Mouse (Mus musculus) layer of hippocampus, adult 2 months (tissue): ENCODE data around the gene Olfr1368. TPM values are rescaled to one million over a fixed set of nuclear protein-coding genes. Genes with fewer than 3 reads are reported as not detected.
"Not testable (repeated sequence)": the region's sequence is repeated elsewhere in the genome, so short reads cannot be mapped to it uniquely, and the experiment has no call there.

Experiments used
- DNase-seq, 2 experiments: peaks; one replicate each; pipeline ENCODE4 v3.0.0; 2022; ENCODE audit warnings: low spot score in 2 of 2
- H3K27ac ChIP-seq: fragments of 200-600 bp; 2 replicates; pipeline ENCODE4 v1.8.1; 2022
- H3K4me3 ChIP-seq: fragments of 200-600 bp; 2 replicates; pipeline ENCODE4 v1.8.1; 2022; ENCODE audit warnings: mild to moderate bottlenecking
- CTCF ChIP-seq: fragments of 200-600 bp; conservative IDR thresholded peaks from 2 replicates; pipeline ENCODE4 v1.8.1; 2022; ENCODE audit warnings: antibody characterized with exemption, mild to moderate bottlenecking, moderate library complexity
- total RNA-seq, 2 experiments: library from RNA; stranded (reverse); gene quantifications; 2 replicates each; pipeline ENCODE4 v1.2.3; 2021

Olfr1368 gene
- total RNA-seq, 2 experiments from 2014 or later: not detected

DNA sequence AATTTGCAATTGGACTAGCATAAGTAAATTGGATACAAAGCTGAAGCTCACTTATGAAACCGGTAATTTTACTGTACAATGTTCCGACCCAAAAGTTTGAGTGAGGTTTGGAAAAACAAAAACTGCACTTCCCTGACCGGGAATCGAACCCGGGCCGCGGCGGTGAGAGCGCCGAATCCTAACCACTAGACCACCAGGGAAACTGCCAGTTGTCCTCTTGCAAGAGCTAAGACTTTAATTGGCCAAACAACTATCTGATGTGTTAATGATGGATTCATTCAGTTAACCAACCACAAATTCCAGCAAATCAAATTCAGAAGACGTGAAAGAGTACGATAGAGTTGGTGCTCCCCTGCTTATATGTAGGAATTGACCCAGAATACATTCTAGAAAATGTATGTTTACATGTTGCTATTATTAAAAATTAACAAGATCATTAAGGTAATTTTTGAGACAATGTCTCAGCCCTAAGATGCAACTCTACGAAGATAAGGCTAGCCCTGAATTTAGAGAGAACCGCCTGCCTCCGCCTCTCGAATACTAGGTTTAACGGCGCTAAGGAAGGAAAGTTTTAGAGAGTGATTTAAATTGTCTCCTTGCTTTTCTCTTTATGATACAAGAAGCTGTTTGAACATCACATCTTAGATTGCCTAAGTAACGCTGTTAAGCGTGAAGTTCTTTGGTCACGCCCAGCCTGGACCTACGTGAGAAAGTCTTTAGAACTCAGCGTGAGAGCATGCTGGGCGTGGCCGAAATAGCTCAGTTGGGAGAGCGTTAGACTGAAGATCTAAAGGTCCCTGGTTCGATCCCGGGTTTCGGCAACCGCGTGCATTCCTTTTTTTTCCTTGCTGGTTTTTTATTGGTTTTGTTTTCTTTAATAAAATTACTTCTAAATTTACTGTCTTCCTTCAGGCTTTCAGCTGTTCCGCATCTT is 15.3 kb upstream of the Olfr1368 start:
- Histone ChIP-seq H3K27ac (peak overlapping the region; percentile 28; the same call in 1 of the 2 replicates), H3K4me3 (peak overlapping the region; percentile 76)

GRCm38 (mm10) chr13:21160041-21160511 is 14.4 kb upstream of the Olfr1368 start:
- DNase-seq: no peak
- H3K27ac ChIP-seq: no peak overlapping the region
- no peak for TF ChIP-seq CTCF
- peak overlapping the region; percentile 76 for H3K4me3 ChIP-seq

More for the DNA sequence above, 15.3 kb upstream of the Olfr1368 start:
- TF ChIP-seq CTCF: no peak
- peak; percentile 84 to 98 for DNase-seq

DNA sequence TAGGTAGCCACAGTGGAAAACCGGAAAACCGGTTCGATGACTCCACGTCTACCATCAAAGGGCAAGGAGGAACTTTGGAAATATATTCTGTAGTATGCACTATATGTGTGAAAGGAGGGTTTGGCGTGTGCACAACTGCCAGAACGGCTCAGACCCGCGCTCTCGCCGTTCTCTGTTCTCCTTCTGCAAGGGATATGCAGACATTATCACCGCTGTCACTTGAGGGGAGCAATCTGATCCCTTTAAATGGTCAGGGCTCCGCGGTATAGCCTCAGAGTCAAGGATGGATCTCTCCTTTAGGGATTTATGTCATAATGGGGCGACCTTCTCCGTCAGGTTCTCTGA is 13.8 kb upstream of the Olfr1368 start:
- DNase-seq: no peak
- Histone ChIP-seq H3K4me3 (peak overlapping the region; percentile 76), H3K27ac (0 out of 2 replicates have a peak overlapping the region, but pooled peaks have one; percentile 0)
- no peak for TF ChIP-seq CTCF

DNA sequence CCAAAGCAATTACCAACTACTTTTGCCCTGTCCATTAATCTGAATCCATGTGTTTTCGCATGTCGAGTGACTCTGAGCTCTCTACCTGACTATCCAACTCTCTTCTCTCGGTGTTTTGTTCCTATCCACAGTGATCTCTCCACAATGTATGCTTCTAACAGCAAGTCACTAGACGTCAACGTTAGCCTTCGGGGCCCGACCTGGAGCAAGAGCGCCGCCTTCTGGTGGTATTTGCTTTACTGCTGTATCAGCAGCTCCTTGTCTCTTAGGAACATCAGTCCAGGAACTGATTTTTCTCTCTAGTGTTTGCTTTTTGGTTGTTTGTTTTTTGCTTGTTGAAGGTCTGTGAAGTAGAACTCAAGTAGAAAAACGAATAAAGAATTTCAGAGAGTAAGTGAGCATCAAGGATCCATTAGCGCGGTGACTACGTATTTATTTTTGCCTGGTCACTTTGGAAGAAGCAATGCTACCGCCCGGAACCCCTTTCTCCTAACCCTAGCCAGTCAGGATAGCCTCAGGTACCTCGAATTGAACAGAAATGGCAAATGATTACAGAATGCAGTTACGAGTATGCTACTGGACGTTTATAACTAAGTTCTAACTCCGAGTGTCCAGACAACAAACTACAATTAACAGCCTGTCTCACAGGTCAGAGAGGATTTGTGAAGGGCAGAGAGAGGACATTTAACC is 13.3 kb upstream of the Olfr1368 start:
- peak overlapping the region; percentile 76 for H3K4me3 ChIP-seq
- peak in 1 of 2 experiments; percentile 84 for DNase-seq
- no peak overlapping the region for H3K27ac ChIP-seq
- TF ChIP-seq CTCF: peak; percentile 94

DNA sequence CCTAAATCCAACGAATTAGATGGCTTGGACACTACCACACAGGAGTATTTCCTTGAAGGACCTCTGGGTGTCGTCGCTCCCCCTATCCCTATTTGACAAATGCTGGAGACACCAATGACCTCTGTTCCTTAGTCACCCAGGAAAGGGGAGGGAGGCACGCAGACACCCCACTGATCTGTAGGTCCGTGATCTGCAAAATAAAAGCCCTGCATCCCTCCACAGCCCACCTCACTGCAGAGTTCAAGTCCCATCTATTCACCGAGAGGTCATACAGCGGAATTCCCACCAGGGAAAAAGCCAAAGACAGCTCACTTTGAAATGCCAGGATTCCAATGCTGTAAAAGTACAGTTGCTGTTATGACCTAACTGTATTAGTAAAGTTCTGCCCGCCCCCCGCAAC is 12.4 kb upstream of the Olfr1368 start:
- H3K4me3 ChIP-seq: no peak overlapping the region
- DNase-seq: no peak
- 0 out of 2 replicates have a peak, but pooled peaks have one; percentile 7 for TF ChIP-seq CTCF
- no peak overlapping the region for H3K27ac ChIP-seq

- Histone ChIP-seq H3K4me3 (no peak overlapping the region), H3K27ac (no peak overlapping the region)
- no peak for TF ChIP-seq CTCF
- no peak for DNase-seq
Observed at GRCm38 (mm10) chr13:21155888-21156287, 10.2 kb upstream of the Olfr1368 start.

GRCm38 (mm10) chr13:21142421-21142820 is 3.2 kb downstream of the Olfr1368 start:
- Histone ChIP-seq H3K4me3 (no peak overlapping the region), H3K27ac (no peak overlapping the region)
- DNase-seq: no peak
- peak; percentile 27; the same call in 1 of the 2 replicates for TF ChIP-seq CTCF

DNA sequence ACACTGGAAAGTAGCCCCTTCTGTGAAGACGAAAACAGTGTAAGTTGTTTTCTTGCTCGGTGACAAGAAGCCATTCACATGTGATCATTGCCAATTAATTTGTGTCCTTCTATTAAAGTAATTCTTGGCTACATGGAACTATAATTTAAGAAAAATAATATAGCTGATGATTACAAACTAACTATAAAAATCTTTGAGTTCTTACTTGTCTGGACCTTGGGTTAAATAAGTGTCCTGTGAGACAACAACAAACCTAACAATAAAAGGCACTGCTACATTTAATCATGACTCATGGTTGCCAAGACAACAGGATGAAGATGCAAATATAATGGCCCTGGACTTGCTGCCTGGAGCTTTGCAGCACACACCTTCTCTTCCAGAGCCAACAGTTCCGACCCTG is 16.3 kb downstream of the Olfr1368 start, which contains the start of gene Olfr263:
Olfr263 (plus strand) TSS at position 301 of the 400 bp plus-strand sequence.
- not testable (repeated sequence) for DNase-seq, H3K27ac ChIP-seq, H3K4me3 ChIP-seq

DNA sequence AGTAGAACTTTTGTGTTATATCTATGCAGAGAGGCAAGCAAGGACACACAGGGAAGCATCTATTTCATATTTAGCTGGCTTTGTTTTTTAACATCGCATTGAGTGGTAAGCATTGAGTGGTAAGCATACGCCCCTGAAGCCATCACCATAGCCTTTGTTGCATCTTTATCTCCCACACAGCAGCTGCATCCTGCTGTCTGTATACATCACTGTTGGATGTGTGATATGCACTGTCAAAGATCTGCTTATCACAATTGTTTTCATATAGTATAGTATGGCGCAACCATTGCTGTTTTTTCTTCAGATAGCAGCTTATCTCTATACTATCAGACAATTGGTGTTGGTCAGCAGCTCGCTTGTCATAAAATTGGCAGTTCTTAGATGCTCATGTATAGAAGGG is 31.5 kb downstream of the Olfr1368 start:
- TF ChIP-seq CTCF: no peak
- no peak for DNase-seq
- Histone ChIP-seq H3K27ac (no peak overlapping the region), H3K4me3 (no peak overlapping the region)

DNA sequence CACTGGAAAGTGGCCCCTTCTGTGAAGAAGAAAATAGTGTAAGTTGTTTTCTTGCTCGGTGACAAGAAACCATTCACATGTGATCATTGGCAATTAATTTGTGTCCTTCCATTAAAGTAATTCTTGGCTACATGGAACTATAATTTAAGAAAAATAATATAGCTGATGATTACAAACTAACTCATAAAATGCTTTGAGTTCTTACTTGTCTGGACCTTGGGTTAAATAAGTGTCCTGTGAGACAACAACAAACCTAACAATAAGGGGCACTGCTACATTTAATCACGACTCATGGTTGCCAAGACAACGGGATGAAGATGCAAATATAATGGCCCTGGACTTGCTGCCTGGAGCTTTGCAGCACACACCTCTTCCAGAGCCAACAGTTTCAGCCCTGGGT is 34.5 kb downstream of the Olfr1368 start, which contains the start of gene Olfr1369-ps1:
Olfr1369-ps1 (plus strand) TSS at position 301 of the 400 bp plus-strand sequence.
- H3K4me3 ChIP-seq, DNase-seq, H3K27ac ChIP-seq: not testable (repeated sequence)

- TF ChIP-seq CTCF: no peak
- H3K4me3 ChIP-seq: no peak overlapping the region
- DNase-seq: no peak
- no peak overlapping the region for H3K27ac ChIP-seq
Observed at GRCm38 (mm10) chr13:21110441-21110840, 35.2 kb downstream of the Olfr1368 start.

- no peak for DNase-seq
Observed at GRCm38 (mm10) chr13:21109759-21110158, 35.9 kb downstream of the Olfr1368 start.

More at GRCm38 (mm10) chr13:21109759-21110158, 35.9 kb downstream of the Olfr1368 start:
- Histone ChIP-seq H3K27ac (no peak overlapping the region), H3K4me3 (no peak overlapping the region)
- TF ChIP-seq CTCF: no peak

Other genes with a start within 250 kb of the Olfr1368 start
- gene Olfr1370, start 70.9 kb downstream of the Olfr1368 start, total RNA-seq: not detected
- gene Olfr1369-ps1, start 34.4 kb downstream of the Olfr1368 start, total RNA-seq: not detected
- not detected for gene Olfr263, start 16.2 kb downstream of the Olfr1368 start, total RNA-seq
- gene Trim27, start 33.6 kb upstream of the Olfr1368 start, total RNA-seq: 10 to 100 TPM; 38.7 to 39.9 TPM
- gene Gpx5, start 146.9 kb upstream of the Olfr1368 start, total RNA-seq: not detected
- gene Gpx6, start 166.3 kb upstream of the Olfr1368 start, total RNA-seq: not detected
- not detected for gene Olfr1367, start 201.0 kb upstream of the Olfr1368 start, total RNA-seq
- 1 to 10 TPM; 9.4 to 10.0 TPM for gene Zscan12, start 217.0 kb upstream of the Olfr1368 start, total RNA-seq